Mouse (Mus musculus) limb, embryonic 13.5 days (tissue): ENCODE data around the gene Synpo2. TPM values are rescaled to one million over a fixed set of nuclear protein-coding genes. Genes with fewer than 3 reads are reported as not detected.

Experiments
- ATAC-seq: fragments of 200-750 bp; cut with Nextera tagmentation; 2 replicates; pipeline ENCODE4 v1.8.0; 2017; ENCODE audit warnings: low read depth, moderate number of reproducible peaks, moderate TSS enrichment; ENCODE audit not compliant: low FRiP score
- H3K27ac ChIP-seq: fragments of 300-500 bp; sonication (generic); 2 replicates; pipeline ENCODE4 v1.5.1; 2015; ENCODE audit warnings: inconsistent platforms, mild to moderate bottlenecking, moderate library complexity
- H3K27me3 ChIP-seq: fragments of 300-500 bp; sonication (generic); 2 replicates; pipeline ENCODE4 v1.6.1; 2015; ENCODE audit warnings: mild to moderate bottlenecking, inconsistent platforms
- H3K36me3 ChIP-seq: fragments of 300-500 bp; sonication (generic); 2 replicates; pipeline ENCODE4 v1.6.1; 2015; ENCODE audit warnings: inconsistent platforms, mild to moderate bottlenecking, moderate library complexity
- H3K4me1 ChIP-seq: fragments of 300-500 bp; sonication (generic); 2 replicates; pipeline ENCODE4 v1.6.1; 2015; ENCODE audit warnings: inconsistent platforms
- H3K4me2 ChIP-seq: fragments of 300-500 bp; sonication (generic); replicated peaks from 2 replicates; pipeline ENCODE4 v1.6.1; 2015; ENCODE audit warnings: inconsistent platforms, mild to moderate bottlenecking, moderate library complexity
- H3K4me3 ChIP-seq: fragments of 300-500 bp; sonication (generic); 2 replicates; pipeline ENCODE4 v1.5.1; 2015; ENCODE audit warnings: moderate library complexity, mild to moderate bottlenecking, inconsistent platforms
- H3K9ac ChIP-seq: fragments of 300-500 bp; sonication (generic); 2 replicates; pipeline ENCODE4 v1.6.1; 2015; ENCODE audit warnings: mild to moderate bottlenecking, inconsistent platforms
- H3K9me3 ChIP-seq: fragments of 300-500 bp; sonication (generic); 2 replicates; pipeline ENCODE4 v1.6.1; 2016; ENCODE audit warnings: inconsistent platforms
- WGBS: fragments of 180-500 bp; shearing (Covaris S2); methylation state at CpG from one replicate; pipeline ENCODE4 v1.1.7; 2015; 5-methylcytosine and 5-hydroxymethylcytosine counted together
- polyA plus RNA-seq: library from polyadenylated mRNA; unstranded; fragments of >200 nt; fragmentation: Nextera tagmentation; extraction: Ambion mirVana; gene quantifications from 2 replicates; pipeline ENCODE4 v1.2.1, GENCODE M21; 2015

Synpo2 gene
- polyA plus RNA-seq, 1 experiment from 2014 or later = 8.8 TPM

- H3K9me3 ChIP-seq = no peaks in the 10 kb centered on the region
- H3K27ac ChIP-seq = no peak overlapping the region; the same call in 1 of the 2 replicates
- WGBS = 28% methylated on average over 19 of the region's 19 CpGs
- H3K4me3 ChIP-seq = no peak overlapping the region
- ATAC-seq = no peak
- peak overlapping the region; percentile 22; the same call in 1 of the 2 replicates for H3K4me2 ChIP-seq
- H3K4me1 ChIP-seq = peaks cover 54% of the 10 kb centered on the region
- no peaks in the 10 kb centered on the region for H3K36me3 ChIP-seq
- no peaks in the 10 kb centered on the region for H3K27me3 ChIP-seq
- no peak overlapping the region for H3K9ac ChIP-seq
Measured at GRCm38 (mm10) chr3:123176366-123177334, 59.3 kb downstream of the Synpo2 start.

DNA sequence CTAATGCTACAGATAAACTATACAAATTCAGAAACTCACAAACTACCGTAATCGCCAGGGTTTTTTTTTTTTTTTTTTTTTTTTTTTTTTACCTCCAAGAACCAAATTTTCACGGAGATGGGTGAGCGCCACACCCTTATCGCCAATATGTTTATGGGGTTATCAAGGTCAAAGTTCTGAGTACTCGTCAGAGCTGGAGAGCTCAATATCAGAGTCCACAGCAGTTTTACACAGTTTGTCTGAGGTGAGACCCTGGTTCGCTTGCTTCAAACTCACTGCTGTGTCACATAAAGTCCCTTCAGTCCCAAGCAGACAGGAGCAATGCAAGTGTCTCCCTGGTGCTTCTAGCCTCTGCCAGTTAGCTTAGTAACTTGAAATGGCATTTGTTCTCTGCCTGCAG lies 60.8 kb downstream of the Synpo2 start:
- ATAC-seq = no peak
- no peak overlapping the region for H3K9ac ChIP-seq
- H3K27ac ChIP-seq = no peak overlapping the region
- H3K4me2 ChIP-seq = no peak overlapping the region
- no peaks in the 10 kb centered on the region for H3K36me3 ChIP-seq
- WGBS = 86% methylated on average over 7 of the region's 7 CpGs
- H3K4me3 ChIP-seq = no peak overlapping the region
- peaks cover 54% of the 10 kb centered on the region for H3K4me1 ChIP-seq
- no peaks in the 10 kb centered on the region for H3K9me3 ChIP-seq
- H3K27me3 ChIP-seq = no peaks in the 10 kb centered on the region

GRCm38 (mm10) chr3:123174379-123174697 lies 61.6 kb downstream of the Synpo2 start:
- no peak overlapping the region for H3K27ac ChIP-seq
- H3K27me3 ChIP-seq = no peaks in the 10 kb centered on the region
- no peak overlapping the region for H3K9ac ChIP-seq
- H3K9me3 ChIP-seq = no peaks in the 10 kb centered on the region
- no peaks in the 10 kb centered on the region for H3K36me3 ChIP-seq
- H3K4me1 ChIP-seq = peaks cover 55% of the 10 kb centered on the region
- ATAC-seq = no peak
- 73% methylated on average over 8 of the region's 8 CpGs for WGBS
- no peak overlapping the region for H3K4me2 ChIP-seq
- no peak overlapping the region for H3K4me3 ChIP-seq

GRCm38 (mm10) chr3:123173553-123174378 lies 62.2 kb downstream of the Synpo2 start:
- Histone ChIP-seq H3K36me3 (no peaks in the 10 kb centered on the region), H3K9me3 (no peaks in the 10 kb centered on the region), H3K27me3 (no peaks in the 10 kb centered on the region), H3K4me1 (peaks cover 56% of the 10 kb centered on the region), H3K4me3 (no peak overlapping the region), H3K9ac (peak overlapping the region; percentile 13; the same call in 1 of the 2 replicates), H3K4me2 (no peak overlapping the region), H3K27ac (no peak overlapping the region; the same call in 1 of the 2 replicates)
- ATAC-seq = 0 out of 2 replicates have a peak, but pooled peaks have one; percentile 13
- 83% methylated on average over 21 of the region's 21 CpGs for WGBS

DNA sequence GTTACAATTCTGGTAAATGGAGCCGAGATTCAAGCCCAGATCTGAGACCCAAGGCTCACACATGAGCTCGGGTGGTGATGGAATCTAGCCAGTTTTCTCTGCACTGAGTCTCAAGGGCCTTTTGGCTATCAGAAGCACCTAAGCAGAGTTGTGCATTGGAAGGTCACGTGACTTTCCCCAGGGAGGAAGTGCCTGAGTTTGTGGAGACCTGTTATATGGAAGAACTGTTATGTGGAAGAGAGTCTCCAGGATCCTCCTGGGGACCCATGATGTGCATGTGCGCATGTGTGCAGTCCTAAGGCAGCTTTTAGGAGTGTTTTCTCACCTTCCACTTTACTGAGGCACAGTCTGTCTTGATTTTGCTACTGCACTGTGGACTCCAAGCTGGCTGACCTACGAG lies 63.8 kb downstream of the Synpo2 start:
- Histone ChIP-seq H3K9ac (no peak overlapping the region), H3K9me3 (no peaks in the 10 kb centered on the region), H3K27ac (no peak overlapping the region), H3K4me1 (peaks cover 48% of the 10 kb centered on the region), H3K4me2 (no peak overlapping the region), H3K27me3 (no peaks in the 10 kb centered on the region), H3K36me3 (no peaks in the 10 kb centered on the region), H3K4me3 (no peak overlapping the region)
- ATAC-seq = no peak
- WGBS = 70% methylated on average over 5 of the region's 5 CpGs

DNA sequence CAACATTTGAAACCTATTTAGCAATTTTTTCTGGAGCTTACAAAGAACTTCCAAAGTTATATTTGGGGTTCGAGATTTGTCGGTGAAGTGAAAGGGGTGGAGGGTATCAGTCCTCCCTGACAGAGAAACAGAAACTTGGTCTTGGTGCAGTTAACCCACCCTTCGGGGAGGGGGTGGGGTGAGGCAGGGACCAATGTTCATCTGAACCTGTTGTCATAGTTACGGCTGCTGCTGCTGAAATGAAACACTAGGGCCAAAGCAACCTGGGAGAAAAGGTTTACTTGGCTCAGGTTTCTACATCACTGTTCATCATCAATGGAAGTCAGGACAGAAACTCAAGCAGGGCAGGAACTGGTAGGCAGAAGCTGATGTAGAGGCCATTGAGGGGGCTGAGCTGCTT lies 66.6 kb downstream of the Synpo2 start:
- Histone ChIP-seq H3K36me3 (no peaks in the 10 kb centered on the region), H3K4me1 (peaks cover 44% of the 10 kb centered on the region), H3K9me3 (no peaks in the 10 kb centered on the region), H3K27ac (no peak overlapping the region), H3K27me3 (no peaks in the 10 kb centered on the region), H3K9ac (no peak overlapping the region), H3K4me3 (no peak overlapping the region), H3K4me2 (no peak overlapping the region)
- ATAC-seq = no peak
- 50% methylated on average over 4 of the region's 4 CpGs for WGBS

DNA sequence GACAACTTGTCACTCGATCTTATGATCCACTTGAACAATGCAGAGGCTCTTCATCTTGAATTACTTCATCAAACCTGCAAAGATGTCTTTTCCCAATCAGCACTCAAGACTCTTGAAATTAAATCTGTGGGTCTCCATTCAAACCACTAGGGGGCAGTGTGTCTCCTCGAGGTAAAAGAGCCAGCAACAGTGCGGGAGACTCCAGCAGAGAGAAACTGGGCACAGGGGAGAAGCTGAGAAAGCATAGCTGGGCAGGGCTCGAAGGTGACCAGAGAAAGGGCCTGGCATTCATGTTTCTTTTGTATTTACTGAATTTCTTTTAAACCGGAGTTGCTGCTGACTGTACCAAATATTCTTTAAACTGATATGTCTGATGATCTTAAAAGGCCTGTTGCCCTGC lies 67.1 kb downstream of the Synpo2 start:
- Histone ChIP-seq H3K4me1 (peaks cover 44% of the 10 kb centered on the region), H3K9me3 (no peaks in the 10 kb centered on the region), H3K27ac (no peak overlapping the region), H3K9ac (no peak overlapping the region), H3K36me3 (no peaks in the 10 kb centered on the region), H3K4me2 (no peak overlapping the region; the same call in 1 of the 2 replicates), H3K27me3 (no peaks in the 10 kb centered on the region), H3K4me3 (no peak overlapping the region)
- 4% methylated on average over 5 of the region's 5 CpGs for WGBS
- ATAC-seq = no peak

GRCm38 (mm10) chr3:123166450-123166849 lies 69.5 kb downstream of the Synpo2 start:
- Histone ChIP-seq H3K36me3 (no peaks in the 10 kb centered on the region), H3K4me1 (peaks cover 59% of the 10 kb centered on the region), H3K27me3 (no peaks in the 10 kb centered on the region), H3K9ac (no peak overlapping the region), H3K9me3 (no peaks in the 10 kb centered on the region), H3K4me3 (no peak overlapping the region), H3K4me2 (no peak overlapping the region), H3K27ac (no peak overlapping the region)
- ATAC-seq = no peak
- 50% methylated on average over 5 of the region's 5 CpGs for WGBS

- Histone ChIP-seq H3K4me3 (no peak overlapping the region), H3K36me3 (no peaks in the 10 kb centered on the region), H3K9me3 (no peaks in the 10 kb centered on the region), H3K9ac (no peak overlapping the region; the same call in 1 of the 2 replicates), H3K27me3 (no peaks in the 10 kb centered on the region), H3K4me2 (no peak overlapping the region), H3K27ac (no peak overlapping the region), H3K4me1 (peaks cover 57% of the 10 kb centered on the region)
- WGBS = 18% methylated on average over 1 of the region's 1 CpGs
- ATAC-seq = no peak
Measured at GRCm38 (mm10) chr3:123164183-123164582, 71.8 kb downstream of the Synpo2 start.

DNA sequence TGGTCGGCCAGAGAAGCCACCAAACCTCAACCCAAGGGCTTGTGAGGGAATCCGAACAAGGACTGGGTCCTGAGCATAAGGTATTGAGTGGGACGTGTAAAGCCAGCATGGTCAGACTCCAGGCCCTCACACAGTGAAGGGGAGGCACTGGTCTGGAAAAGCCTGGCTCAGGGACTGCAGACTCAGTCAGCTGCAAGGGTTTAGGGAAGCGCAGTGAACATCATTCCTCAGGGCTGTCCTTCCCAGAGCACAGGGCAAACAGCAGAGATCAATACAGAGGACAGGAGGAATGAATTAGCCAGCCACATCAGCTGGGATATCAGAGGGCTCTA lies 72.8 kb downstream of the Synpo2 start:
- Histone ChIP-seq H3K36me3 (no peaks in the 10 kb centered on the region), H3K4me1 (peaks cover 60% of the 10 kb centered on the region), H3K27me3 (no peaks in the 10 kb centered on the region), H3K4me2 (no peak overlapping the region), H3K27ac (peak overlapping the region; percentile 28; the same call in 1 of the 2 replicates), H3K4me3 (no peak overlapping the region), H3K9me3 (no peaks in the 10 kb centered on the region), H3K9ac (no peak overlapping the region)
- 12% methylated on average over 4 of the region's 4 CpGs for WGBS
- peak; percentile 22; the same call in 1 of the 2 replicates for ATAC-seq

- Histone ChIP-seq H3K4me3 (no peak overlapping the region), H3K9ac (no peak overlapping the region), H3K9me3 (no peaks in the 10 kb centered on the region), H3K4me2 (no peak overlapping the region), H3K27me3 (no peaks in the 10 kb centered on the region), H3K36me3 (no peaks in the 10 kb centered on the region), H3K4me1 (peaks cover 62% of the 10 kb centered on the region), H3K27ac (peak overlapping the region; percentile 28; the same call in 1 of the 2 replicates)
- 22% methylated on average over 6 of the region's 6 CpGs for WGBS
- peak; percentile 22; the same call in 1 of the 2 replicates for ATAC-seq
Measured at GRCm38 (mm10) chr3:123162289-123163191, 73.4 kb downstream of the Synpo2 start.
